Mouse (Mus musculus): ENCODE results near the gene Kcnk4.

The Kcnk4 gene

GRCm38 (mm10) chr19:6968491-6969271 lies 34.4 kb upstream of the Kcnk4 start:
- no peak for DNase-seq

DNA sequence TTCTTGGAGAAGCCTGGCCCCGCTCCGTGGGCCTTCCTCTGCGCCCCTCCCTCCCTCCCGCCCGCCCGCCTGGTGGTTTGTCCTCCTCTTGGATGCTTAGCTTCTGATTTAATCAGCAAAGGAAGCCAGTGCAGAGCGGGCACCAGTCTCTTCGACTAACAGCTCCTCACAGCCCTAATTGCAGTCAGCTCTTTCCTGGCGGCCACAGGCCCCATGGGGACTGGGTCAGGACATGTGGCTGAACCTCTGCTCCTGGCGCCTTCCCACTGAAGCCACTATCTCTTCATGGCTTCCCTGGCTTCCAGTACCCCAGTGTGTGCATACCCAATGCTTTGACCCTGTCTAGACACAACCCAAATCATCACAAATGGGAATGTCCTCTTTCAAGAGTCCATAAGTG lies 22.1 kb upstream of the Kcnk4 start:
- DNase-seq = no peak

DNA sequence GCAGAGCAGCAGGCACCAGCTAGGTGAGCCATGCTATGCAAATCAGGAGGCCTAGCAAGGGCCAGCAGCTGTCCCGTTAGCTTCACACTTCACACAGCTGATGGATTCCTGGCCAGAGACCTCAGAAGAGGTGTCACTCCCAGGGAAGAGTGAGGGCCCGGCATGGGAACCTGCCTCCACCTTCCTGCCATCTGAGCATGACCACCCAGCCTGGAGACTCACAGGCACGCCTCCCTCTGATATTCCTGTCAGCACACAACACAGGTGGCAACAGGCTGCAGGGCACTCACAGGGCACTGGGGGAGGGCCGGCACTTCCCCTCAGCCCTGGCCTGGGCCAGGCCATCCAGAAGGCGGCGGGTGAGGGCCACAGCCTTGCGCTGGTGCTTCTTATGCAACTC lies 21.1 kb upstream of the Kcnk4 start:
- DNase-seq = no peak

DNA sequence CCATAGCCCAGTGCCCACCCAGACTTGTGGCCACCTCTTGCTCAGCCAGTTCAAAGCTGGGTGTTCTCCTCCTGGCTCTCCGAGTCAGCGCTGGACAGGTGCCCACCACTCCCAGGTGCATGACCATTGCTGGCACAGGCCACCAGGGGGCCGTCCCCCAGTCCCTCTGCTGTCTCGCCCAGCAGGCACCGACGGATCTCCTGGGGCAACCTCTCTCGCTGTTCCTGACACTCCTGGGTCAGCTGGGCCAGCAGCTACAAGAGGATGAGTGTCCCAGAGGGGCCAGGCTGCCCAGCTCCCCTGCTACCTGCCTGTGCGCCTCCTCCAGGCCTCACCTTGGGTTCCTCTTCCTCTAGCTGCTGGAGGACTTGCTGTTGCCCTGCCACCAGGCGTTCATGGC lies 19.7 kb upstream of the Kcnk4 start:
- no peak for DNase-seq

GRCm38 (mm10) chr19:6952712-6953037 lies 18.4 kb upstream of the Kcnk4 start:
- no peak for DNase-seq

- DNase-seq = peak; percentile 74
These were observed 17.8 kb upstream of the Kcnk4 start for GRCm38 (mm10) chr19:6951994-6952711.

DNA sequence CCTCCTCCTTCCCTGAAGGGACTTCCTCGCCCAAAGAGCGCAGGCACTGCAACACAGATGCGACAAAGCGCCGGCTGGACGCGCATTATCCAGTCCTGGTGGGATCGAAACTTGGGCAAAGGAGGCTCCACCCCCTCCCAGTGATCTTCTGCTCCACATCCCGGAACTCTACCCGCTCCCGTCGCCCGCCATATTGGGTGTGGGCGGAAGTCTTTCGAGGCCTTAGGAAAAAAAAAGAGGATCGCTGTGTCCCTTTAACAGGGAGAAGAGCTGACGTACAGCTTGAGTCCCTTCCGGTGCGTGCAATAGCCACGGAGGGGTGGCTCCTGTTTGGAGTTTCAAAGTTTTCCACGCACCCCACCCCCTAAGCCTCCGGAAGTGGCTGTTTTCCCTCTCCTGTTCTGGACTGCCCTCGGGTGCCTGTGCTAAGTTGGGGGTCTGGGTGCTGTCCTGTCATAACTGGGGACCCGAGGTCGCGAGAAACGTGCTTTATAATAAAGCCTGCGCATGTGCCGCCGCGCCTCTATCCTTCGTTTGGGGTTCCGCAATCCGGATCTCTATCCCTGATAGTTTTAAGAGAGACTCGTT lies 17.2 kb upstream of the Kcnk4 start:
- DNase-seq = peak; percentile 92

DNA sequence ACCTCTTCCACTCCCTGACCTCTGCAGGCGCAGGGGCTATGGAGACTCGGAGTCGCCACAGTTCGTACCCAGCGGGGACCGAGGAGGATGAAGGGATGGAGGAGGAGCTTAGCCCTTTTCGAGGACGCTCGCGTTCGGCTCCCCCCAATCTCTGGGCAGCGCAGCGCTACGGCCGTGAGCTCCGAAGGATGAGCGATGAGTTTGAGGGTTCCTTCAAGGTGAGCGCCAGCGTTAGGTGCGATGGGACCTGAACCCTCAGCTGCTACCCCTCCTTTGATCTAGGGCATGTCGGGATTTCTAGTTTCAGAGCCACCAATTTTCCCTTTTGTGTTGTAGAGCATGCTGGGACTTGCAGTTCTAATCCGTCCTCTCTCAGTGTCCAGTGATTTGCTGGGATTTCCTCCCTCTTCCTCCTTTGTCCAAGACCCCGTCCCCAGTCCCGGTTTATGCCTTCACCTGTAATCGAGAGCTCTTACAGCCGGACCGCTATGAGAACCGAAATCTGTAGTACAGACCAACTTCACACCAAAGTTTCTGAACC lies 16.4 kb upstream of the Kcnk4 start:
- DNase-seq = peak; percentile 68

DNA sequence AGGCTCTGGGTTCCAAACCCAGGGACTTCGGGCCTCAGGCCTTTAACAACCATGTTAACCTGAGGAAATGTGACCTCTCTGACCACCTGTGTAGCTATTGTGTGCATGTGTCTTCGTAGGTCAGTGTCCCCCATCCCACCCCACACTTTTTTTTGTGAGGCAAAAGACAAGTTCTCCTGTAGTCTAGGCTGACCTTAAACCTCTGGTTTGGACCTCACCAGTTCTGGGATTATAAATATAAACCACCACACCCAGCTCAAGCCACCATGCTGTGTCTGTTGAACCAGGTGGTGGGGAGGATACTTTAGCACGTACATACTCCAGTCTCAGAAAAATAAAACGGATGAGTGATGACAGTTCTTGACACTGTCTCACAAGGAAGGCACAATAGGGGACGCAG lies 15.6 kb upstream of the Kcnk4 start:
- DNase-seq = no peak

DNA sequence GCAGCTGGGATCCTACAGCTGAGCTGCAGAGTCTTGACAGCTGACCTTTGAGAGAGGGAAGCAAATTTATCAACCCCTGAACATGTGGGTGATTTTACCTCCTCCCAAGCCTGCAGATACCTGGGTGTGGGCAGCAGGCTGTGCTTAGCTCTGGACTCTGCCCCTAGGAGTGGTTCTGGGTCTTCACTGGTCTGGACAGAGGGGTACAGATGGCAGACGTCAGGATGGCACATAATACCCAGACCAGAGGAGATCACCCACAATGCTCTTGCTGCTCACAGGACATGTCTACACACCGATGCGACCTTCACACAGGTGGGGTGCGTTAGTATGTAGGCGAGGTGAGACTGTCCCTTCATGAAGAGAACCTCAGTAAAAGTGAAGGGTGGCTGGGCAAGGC lies 15.2 kb upstream of the Kcnk4 start:
- no peak for DNase-seq

DNA sequence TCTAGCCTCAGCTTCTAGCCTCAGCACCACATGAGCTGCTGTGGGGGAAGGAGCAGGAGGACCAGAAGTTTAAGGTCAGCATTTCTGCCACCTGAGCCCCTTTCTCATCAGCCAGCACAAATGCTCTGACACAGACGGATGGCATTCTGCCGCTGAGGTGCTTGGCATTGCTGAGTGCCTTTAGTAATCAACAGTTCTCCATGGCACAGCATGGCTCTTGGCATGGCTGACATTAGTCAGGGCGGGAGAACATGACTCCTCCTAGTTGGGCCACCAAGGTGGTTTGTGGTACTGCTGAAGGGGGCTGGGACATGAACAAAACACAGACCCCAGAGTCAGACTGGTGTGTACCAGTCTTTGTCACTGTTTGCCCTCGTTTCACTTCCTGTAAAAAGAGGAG lies 13.9 kb upstream of the Kcnk4 start:
- DNase-seq = no peak

DNA sequence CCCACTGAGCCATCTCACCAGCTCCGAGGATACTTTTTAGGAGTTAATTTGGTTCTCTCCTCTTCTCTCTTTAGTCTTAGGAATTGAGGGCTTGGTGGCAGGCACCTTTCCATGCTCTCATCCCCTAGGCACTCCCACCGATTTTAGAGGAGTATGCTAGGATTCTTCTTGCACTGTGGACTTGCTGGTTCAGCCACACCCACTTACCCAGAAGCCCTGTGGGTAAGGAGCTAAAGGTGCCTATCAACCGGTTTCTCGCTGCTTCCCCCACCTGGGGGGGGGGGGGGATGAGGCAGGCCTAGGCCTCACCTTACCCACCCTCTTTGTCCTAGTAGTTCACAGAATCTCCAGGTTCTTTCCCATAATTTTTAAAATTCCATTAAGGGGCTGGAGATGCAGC lies 13.4 kb upstream of the Kcnk4 start:
- DNase-seq = no peak

DNA sequence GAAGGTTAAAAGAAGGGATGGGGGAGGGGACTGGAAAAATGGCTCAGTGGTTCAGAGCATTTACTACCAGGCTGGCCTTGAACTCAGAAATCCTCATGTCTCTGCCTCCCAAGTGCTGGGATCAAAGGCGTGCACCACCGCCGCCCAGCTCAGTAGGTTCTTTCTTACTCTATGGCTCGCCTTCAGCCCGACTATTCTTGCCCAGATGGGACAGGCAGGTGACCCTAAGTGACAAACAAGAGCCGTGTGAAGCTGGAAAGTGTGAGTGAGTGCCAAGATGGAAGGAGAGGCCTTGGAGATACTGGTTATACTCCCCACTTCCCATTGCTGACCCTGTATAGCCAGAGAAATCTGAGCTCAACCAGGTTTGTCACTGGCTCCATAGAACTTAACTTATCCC lies 9.4 kb upstream of the Kcnk4 start:
- no peak for DNase-seq

DNA sequence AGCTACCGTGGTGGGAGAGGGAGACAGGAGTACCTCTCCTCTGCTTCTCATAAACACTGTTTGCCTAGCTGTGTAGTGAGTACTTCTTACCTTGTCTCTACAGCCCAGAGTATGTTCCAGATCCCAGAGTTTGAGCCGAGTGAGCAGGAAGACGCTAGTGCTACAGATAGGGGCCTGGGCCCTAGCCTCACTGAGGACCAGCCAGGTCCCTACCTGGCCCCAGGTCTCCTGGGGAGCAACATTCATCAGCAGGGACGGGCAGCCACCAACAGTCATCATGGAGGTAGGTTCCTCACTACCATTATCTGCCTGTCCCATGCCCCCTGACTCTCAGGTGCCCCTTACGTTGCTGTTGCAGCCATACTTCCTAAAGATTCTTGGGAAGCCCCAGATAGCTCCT lies 8.4 kb upstream of the Kcnk4 start:
- DNase-seq = no peak

GRCm38 (mm10) chr19:6942249-6942691 lies 8.0 kb upstream of the Kcnk4 start, which contains the start of gene Gpr137:
Gpr137 (minus strand) TSS chr19:6942480.
- peak; percentile 92 for DNase-seq

DNA sequence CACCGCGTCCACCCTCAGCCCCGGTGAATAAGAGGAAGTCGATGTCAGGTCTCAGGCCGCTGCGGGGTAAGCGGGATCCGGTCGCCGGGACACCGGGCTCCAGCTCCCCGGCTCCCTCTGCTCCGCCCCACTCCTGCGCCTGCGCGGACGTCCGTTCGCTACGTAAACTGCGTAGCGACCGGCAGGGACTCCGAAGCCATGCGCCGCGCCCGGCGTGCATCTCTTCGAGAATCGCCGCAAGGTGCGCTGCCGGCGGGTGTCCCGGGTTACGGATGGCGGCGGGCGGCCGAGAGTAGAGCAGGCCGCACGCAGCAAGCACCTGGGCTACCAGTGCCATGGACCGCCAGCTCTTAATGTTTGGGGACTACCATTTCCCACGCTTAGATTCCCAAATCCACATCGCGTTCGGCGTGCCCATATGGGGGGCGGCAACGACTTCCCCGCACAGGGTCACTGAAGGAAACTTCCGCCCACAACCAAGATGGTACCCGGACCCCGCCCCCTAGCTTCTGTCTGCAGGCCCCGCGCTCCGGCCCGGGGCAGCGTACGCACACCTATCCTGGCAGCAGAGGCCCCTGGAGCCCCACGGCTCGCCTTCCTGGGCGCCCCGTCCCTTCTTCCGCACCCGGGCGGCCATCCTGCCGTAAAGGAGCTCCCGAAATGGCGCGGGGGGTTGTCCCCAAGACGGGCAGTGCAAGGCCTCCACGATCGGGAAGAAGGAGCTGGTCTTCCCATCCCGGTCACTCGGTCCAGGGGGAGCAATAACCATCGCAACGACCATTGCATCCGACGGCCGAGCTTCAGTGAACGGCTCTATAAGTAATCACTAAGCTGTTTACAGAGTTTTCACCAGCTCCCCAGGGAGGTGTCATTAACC lies 7.3 kb upstream of the Kcnk4 start, which contains the start of gene Bad:
Gene Bad, plus strand, starts transcription at position 490 of the 877 bp plus-strand sequence.
- DNase-seq = peak; percentile 94

- no peak for DNase-seq
These were observed 6.4 kb upstream of the Kcnk4 start for GRCm38 (mm10) chr19:6940396-6941351.

- no peak for DNase-seq
These were observed 5.0 kb upstream of the Kcnk4 start for GRCm38 (mm10) chr19:6939106-6940002.

- no peak for DNase-seq
These were observed 3.5 kb upstream of the Kcnk4 start for GRCm38 (mm10) chr19:6937541-6938465.
